Mouse (Mus musculus) T-cell, adult 2 months (primary cell): ENCODE measurements around the gene Mllt6.
"Not testable (repeated sequence)": the region's sequence is repeated elsewhere in the genome, so short reads cannot be mapped to it uniquely, and the experiment has no call there.

Experiments
- DNase-seq: peaks from one replicate; pipeline ENCODE4 v3.0.0; 2022; ENCODE audit warnings: low spot score

Gene Mllt6

GRCm38 (mm10) chr11:97648541-97648940, 14.7 kb upstream of the Mllt6 start:
- DNase-seq = not testable (repeated sequence)

- DNase-seq = no peak
Measured at GRCm38 (mm10) chr11:97650341-97650740, 12.9 kb upstream of the Mllt6 start.

GRCm38 (mm10) chr11:97653376-97653775, 9.8 kb upstream of the Mllt6 start:
- DNase-seq = not testable (repeated sequence)

- no peak for DNase-seq
Measured at GRCm38 (mm10) chr11:97654210-97654609, 9.0 kb upstream of the Mllt6 start.

- DNase-seq = no peak
Measured at GRCm38 (mm10) chr11:97656269-97656971, 6.8 kb upstream of the Mllt6 start.

- no peak for DNase-seq
Measured at GRCm38 (mm10) chr11:97657184-97657945, 5.8 kb upstream of the Mllt6 start.

- DNase-seq = not testable (repeated sequence)
Measured at GRCm38 (mm10) chr11:97657967-97658366, 5.2 kb upstream of the Mllt6 start.

GRCm38 (mm10) chr11:97658751-97659266, 4.4 kb upstream of the Mllt6 start:
- no peak for DNase-seq

- peak; percentile 66 for DNase-seq
Measured at GRCm38 (mm10) chr11:97659267-97659989, 3.8 kb upstream of the Mllt6 start.

- peak; percentile 73 for DNase-seq
Measured at GRCm38 (mm10) chr11:97659990-97660714, 3.1 kb upstream of the Mllt6 start.

- DNase-seq = no peak
Measured at GRCm38 (mm10) chr11:97660734-97661647, 2.2 kb upstream of the Mllt6 start.

GRCm38 (mm10) chr11:97661648-97662133, 1.5 kb upstream of the Mllt6 start:
- DNase-seq = peak; percentile 48

- peak; percentile 78 for DNase-seq
Measured at GRCm38 (mm10) chr11:97662207-97662892, 864 bp upstream of the Mllt6 start.

- DNase-seq = no peak
Measured at GRCm38 (mm10) chr11:97663528-97664338, 519 bp downstream of the Mllt6 start.

- peak; percentile 19 for DNase-seq
Measured at GRCm38 (mm10) chr11:97664339-97664665, 1.1 kb downstream of the Mllt6 start.

- DNase-seq = peak; percentile 42
Measured at GRCm38 (mm10) chr11:97664771-97665240, 1.6 kb downstream of the Mllt6 start.

GRCm38 (mm10) chr11:97665431-97665830, 2.2 kb downstream of the Mllt6 start:
- no peak for DNase-seq

GRCm38 (mm10) chr11:97666221-97666620, 3.0 kb downstream of the Mllt6 start:
- no peak for DNase-seq

- DNase-seq = no peak
Measured at GRCm38 (mm10) chr11:97666794-97667193, 3.6 kb downstream of the Mllt6 start.
